Mouse (Mus musculus) heart, embryonic 12.5 days (tissue): ENCODE data around the gene Nmnat3. TPM values are rescaled to one million over a fixed set of nuclear protein-coding genes. Genes with fewer than 3 reads are reported as not detected.

Experiments
- ATAC-seq: fragments of 200-750 bp; cut with Nextera tagmentation; 2 replicates; pipeline ENCODE4 v1.8.0; 2017; ENCODE audit warnings: moderate TSS enrichment, moderate library complexity; ENCODE audit not compliant: insufficient number of reproducible peaks, low FRiP score
- H3K27ac ChIP-seq: fragments of 300-500 bp; sonication (generic); 2 replicates; pipeline ENCODE4 v1.5.1; 2016; ENCODE audit warnings: mild to moderate bottlenecking, moderate library complexity; ENCODE audit not compliant: poor library complexity, severe bottlenecking
- H3K27me3 ChIP-seq: fragments of 300-500 bp; sonication (generic); replicated peaks from 2 replicates; pipeline ENCODE4 v1.6.1; 2016; ENCODE audit warnings: mild to moderate bottlenecking, moderate library complexity
- H3K36me3 ChIP-seq: fragments of 300-500 bp; sonication (generic); 2 replicates; pipeline ENCODE4 v1.6.1; 2016; ENCODE audit warnings: mild to moderate bottlenecking, moderate library complexity
- H3K4me1 ChIP-seq: fragments of 300-500 bp; sonication (generic); replicated peaks from 2 replicates; pipeline ENCODE4 v1.6.1; 2016; ENCODE audit warnings: mild to moderate bottlenecking
- H3K4me2 ChIP-seq: fragments of 300-500 bp; sonication (generic); 2 replicates; pipeline ENCODE4 v1.6.1; 2016; ENCODE audit warnings: mild to moderate bottlenecking, moderate library complexity
- H3K4me3 ChIP-seq: fragments of 300-500 bp; sonication (generic); 2 replicates; pipeline ENCODE4 v1.5.1; 2016; ENCODE audit warnings: mild to moderate bottlenecking
- H3K9ac ChIP-seq: fragments of 300-500 bp; sonication (generic); 2 replicates; pipeline ENCODE4 v1.6.1; 2016; ENCODE audit warnings: mild to moderate bottlenecking, moderate library complexity
- H3K9me3 ChIP-seq: fragments of 300-500 bp; sonication (generic); replicated peaks from 2 replicates; pipeline ENCODE4 v1.6.1; 2016; ENCODE audit warnings: mild to moderate bottlenecking, moderate library complexity
- WGBS: fragments of 180-500 bp; shearing (Covaris S2); methylation state at CpG from one replicate; pipeline ENCODE4 v1.1.7; 2016; 5-methylcytosine and 5-hydroxymethylcytosine counted together
- polyA plus RNA-seq: library from polyadenylated mRNA; unstranded; fragments of >200 nt; fragmentation: Nextera tagmentation; extraction: Ambion mirVana; gene quantifications from 2 replicates; pipeline ENCODE4 v1.2.1, GENCODE M21; 2016

Gene Nmnat3
- polyA plus RNA-seq, 1 experiment from 2014 or later, result 9.4 TPM

DNA sequence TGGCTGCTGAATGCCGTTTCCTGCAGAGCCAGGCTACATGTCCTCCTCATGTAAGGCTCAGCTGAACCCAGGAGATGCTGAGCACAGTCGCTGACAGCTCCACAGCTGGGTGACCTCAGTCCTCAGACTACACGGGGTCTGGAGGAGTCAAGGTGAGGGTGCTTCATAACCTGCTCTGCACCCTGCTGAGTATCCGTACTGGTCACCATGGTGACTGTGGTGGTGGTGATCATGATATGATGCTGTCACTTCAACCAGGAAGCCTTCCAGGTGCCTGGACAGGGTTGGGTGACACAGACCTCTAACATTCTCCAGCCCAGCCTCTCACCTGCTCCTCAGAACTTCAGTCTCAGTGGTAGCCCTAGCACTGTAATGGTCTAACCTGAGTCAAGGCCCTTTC is 150.6 kb downstream of the Nmnat3 start:
- 74% methylated on average over 4 of the region's 4 CpGs for WGBS
- Histone ChIP-seq H3K9me3 (no peaks in the 10 kb centered on the region), H3K4me2 (no peak overlapping the region), H3K27ac (no peak overlapping the region), H3K4me3 (no peak overlapping the region), H3K27me3 (no peaks in the 10 kb centered on the region), H3K9ac (no peak overlapping the region), H3K36me3 (peaks cover 15% of the 10 kb centered on the region), H3K4me1 (peaks cover 12% of the 10 kb centered on the region)
- ATAC-seq, result no peak

DNA sequence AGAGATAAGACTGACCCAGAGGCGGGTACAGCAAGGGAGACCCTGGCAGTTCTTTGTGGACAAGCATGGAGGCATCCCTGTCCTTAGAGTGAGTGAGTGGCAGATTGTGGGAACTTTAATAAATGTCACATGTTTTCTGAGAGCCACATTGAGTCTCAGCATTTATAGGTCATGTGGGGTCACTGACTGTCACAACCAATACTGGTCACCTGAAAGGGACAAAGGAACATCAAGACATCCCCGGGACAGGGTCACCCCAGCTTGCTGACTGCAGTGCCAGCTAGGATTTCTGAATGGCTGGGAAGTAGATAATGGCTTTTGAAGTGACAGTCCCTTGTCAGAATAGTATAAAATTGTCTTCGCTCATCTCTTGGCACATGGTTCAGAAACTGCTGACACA is 151.9 kb downstream of the Nmnat3 start:
- Histone ChIP-seq H3K27me3 (no peaks in the 10 kb centered on the region), H3K9me3 (no peaks in the 10 kb centered on the region), H3K4me2 (no peak overlapping the region), H3K4me3 (no peak overlapping the region), H3K27ac (no peak overlapping the region), H3K9ac (no peak overlapping the region), H3K4me1 (0 out of 2 replicates have a peak, but pooled peaks cover 4% of the 10 kb centered on the region), H3K36me3 (peaks cover 15% of the 10 kb centered on the region)
- no peak for ATAC-seq
- WGBS, result 57% methylated on average over 3 of the region's 3 CpGs

DNA sequence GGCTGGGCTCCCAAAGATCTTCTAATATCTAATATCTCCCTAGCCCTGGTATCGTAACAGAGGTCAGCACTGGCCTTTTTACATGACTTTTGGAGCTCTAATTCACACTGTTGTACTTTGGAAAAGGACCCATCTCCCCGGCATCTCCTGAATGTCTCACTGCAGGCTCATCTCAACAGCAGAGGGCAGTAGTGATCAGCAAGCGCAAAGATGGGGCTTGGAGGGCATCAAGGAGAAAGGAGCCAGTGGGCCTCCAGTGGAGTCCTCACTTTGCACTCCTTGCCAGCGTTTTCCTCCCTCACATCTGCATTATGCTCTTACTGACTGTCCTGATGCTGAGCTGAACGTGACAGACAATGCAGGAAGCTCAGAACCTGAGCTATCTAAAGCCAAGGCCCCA is 155.4 kb downstream of the Nmnat3 start:
- 48% methylated on average over 5 of the region's 5 CpGs for WGBS
- peaks cover 35% of the 10 kb centered on the region for H3K36me3 ChIP-seq

DNA sequence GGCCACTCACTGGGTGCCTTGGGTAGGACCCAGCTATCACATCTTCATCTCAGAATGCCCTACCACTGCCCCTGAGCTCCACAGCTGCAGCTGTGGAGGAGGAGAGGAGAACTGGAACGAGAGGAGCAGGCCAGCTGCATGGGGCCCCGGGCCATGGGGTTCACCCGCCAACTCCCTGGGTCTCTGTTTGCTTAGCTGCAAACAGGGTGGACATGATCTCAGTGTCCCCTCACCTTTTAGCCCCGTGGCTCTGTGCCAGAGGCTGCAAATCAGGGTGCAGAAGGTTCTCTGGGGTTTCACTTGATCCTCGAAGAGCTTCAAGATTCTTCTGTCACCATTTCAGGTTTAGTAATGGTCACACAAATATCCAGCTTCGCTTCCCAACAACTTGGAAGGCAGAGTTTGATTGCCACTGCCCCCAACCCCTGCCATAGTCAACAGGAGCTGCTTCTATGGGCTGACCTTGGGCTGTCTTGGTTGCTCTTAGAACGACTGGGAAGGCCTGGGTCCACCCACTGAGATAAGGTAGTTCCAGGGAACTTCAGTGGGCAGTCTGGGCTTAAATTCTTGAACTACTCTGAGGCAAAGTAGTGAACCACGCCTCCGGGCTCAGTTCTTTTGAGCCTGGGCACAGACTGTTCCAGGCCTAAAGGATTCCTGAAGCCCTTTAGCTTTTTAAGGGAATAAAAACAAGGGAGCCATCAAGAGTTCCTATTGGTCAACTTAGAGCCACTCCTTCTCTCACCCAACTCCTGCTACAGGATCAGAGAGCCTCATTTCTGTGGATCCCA is 158.3 kb downstream of the Nmnat3 start:
- no peaks in the 10 kb centered on the region; the same call in 1 of the 2 replicates for H3K9me3 ChIP-seq
- no peak overlapping the region for H3K4me3 ChIP-seq
- no peaks in the 10 kb centered on the region for H3K27me3 ChIP-seq
- no peak for ATAC-seq
- no peak overlapping the region for H3K9ac ChIP-seq
- H3K36me3 ChIP-seq, result peaks cover 32% of the 10 kb centered on the region
- no peak overlapping the region for H3K4me2 ChIP-seq
- H3K27ac ChIP-seq, result no peak overlapping the region
- WGBS, result 72% methylated on average over 9 of the region's 9 CpGs
- H3K4me1 ChIP-seq, result 0 out of 2 replicates have a peak, but pooled peaks cover 6% of the 10 kb centered on the region

More for the DNA sequence above, 155.4 kb downstream of the Nmnat3 start:
- H3K9me3 ChIP-seq, result no peaks in the 10 kb centered on the region
- no peak for ATAC-seq
- H3K4me2 ChIP-seq, result no peak overlapping the region
- no peak overlapping the region for H3K4me3 ChIP-seq
- no peak overlapping the region for H3K27ac ChIP-seq
- H3K9ac ChIP-seq, result no peak overlapping the region
- H3K4me1 ChIP-seq, result 0 out of 2 replicates have a peak, but pooled peaks cover 9% of the 10 kb centered on the region
- H3K27me3 ChIP-seq, result no peaks in the 10 kb centered on the region

DNA sequence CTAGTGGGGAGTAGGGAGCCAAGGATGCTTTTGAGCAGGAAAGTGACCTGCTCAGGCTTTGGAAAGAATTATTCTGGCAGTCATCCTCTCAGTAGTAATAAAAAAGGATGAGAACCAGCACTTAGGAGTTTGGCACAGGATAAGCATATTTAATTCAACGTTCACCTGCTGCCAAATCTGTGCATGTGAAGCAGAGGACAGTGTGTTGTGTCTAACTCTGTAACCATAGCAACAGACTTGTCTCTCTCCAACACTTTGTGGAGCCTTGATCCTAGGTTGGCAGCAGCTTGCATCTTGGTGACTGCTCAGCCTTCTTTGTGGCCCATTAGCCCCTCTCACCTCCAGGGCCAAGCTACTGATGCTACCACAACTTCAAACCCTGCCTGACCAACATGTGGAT is 163.7 kb downstream of the Nmnat3 start:
- H3K4me1 ChIP-seq, result no peaks in the 10 kb centered on the region
- peaks cover 13% of the 10 kb centered on the region for H3K36me3 ChIP-seq
- no peak for ATAC-seq
- H3K27me3 ChIP-seq, result no peaks in the 10 kb centered on the region
- no peak overlapping the region for H3K9ac ChIP-seq
- H3K9me3 ChIP-seq, result peaks cover 7% of the 10 kb centered on the region; the same call in 1 of the 2 replicates
- no peak overlapping the region for H3K27ac ChIP-seq
- no peak overlapping the region for H3K4me3 ChIP-seq
- H3K4me2 ChIP-seq, result no peak overlapping the region
- 64% methylated on average over 1 of the region's 1 CpGs for WGBS

DNA sequence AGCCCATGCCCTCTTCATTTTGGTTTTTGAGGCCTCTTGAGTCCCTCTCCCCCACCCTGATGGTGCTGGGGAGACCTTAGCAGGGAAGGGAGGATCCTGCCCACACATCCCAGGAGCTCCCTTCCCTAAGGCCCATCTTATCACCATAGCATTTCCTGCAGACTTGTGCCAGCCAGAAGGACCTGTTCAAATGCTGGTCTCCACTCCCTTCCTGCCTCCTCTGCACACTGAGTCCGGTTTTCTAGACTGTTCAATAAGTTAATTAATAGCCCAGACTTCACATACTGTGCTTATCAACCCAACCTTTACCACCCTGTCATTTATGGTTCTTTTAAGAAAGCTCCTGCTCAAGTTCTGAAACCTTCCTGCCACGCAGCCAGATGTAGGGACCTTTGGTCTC is 179.5 kb downstream of the Nmnat3 start:
- 52% methylated on average over 2 of the region's 2 CpGs for WGBS
- no peaks in the 10 kb centered on the region for H3K36me3 ChIP-seq
- no peak overlapping the region for H3K27ac ChIP-seq
- no peaks in the 10 kb centered on the region for H3K4me1 ChIP-seq
- H3K9me3 ChIP-seq, result no peaks in the 10 kb centered on the region
- H3K27me3 ChIP-seq, result no peaks in the 10 kb centered on the region
- ATAC-seq, result no peak
- H3K9ac ChIP-seq, result no peak overlapping the region
- no peak overlapping the region for H3K4me2 ChIP-seq
- no peak overlapping the region for H3K4me3 ChIP-seq

Other genes with a start within 250 kb of the Nmnat3 start
- 60.3 and 64.1 TPM in 2 replicates for gene Rbp1, start 135.5 kb downstream of the Nmnat3 start, polyA plus RNA-seq
- gene Rbp2, start 198.7 kb downstream of the Nmnat3 start, polyA plus RNA-seq, result 0.31 and 0.33 TPM in 2 replicates